Mouse (Mus musculus) stomach, postnatal 0 days (tissue): ENCODE measurements around the gene Eif3d.

Experiments used
- CTCF ChIP-seq: IDR thresholded peaks from 2 replicates; pipeline ENCODE4 v1.5.1; 2016; ENCODE audit warnings: antibody characterized with exemption, low read depth, mild to moderate bottlenecking, moderate library complexity
- EP300 ChIP-seq: optimal IDR thresholded peaks from 2 replicates; pipeline ENCODE3; 2016; ENCODE audit warnings: antibody characterized with exemption

- no peak for TF ChIP-seq CTCF
- TF ChIP-seq EP300, result no peak
These were observed 43.4 kb upstream of the Eif3d start for GRCm38 (mm10) chr15:78014046-78014445.
